Mouse (Mus musculus): ENCODE data around the gene Serping1.

DNA sequence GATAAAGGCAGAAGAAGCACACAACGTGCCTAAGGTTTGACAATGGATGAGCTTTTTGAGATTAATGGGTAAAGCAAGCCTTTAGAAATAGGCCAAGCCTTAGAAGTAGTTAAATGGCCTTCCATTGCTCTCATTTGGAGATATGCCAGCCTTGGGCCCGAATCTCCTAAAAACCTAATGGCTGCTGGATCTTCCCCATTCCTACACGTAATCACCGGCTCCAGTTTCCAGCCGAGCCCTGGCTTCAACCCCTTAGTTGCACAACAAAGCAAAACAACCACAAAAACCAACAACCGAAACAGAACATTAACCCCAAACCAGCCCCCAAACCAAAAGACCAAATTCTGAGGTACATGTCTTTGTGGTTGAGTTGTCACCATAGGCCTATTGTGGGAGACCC is 421 bp upstream of the Serping1 start:
- TF ChIP-seq CTCF (IDR thresholded peaks at IDR 0.05; ENCODE audit: extremely low read depth, insufficient read depth, insufficient read length, insufficient replicate concordance) (no peak), POLR2A (IDR thresholded peaks at IDR 0.05; ENCODE audit: low read depth, low read length) (no peak)
